Mouse (Mus musculus) lung, adult 2 months (tissue): ENCODE data around the gene Tenm2. TPM values are rescaled to one million over a fixed set of nuclear protein-coding genes. Genes with fewer than 3 reads are reported as not detected.

Source experiments
- DNase-seq: peaks from one replicate; pipeline ENCODE4 v3.0.0; 2022
- H3K4me1 ChIP-seq: fragments of 200-500 bp; 2 replicates; pipeline ENCODE4 v1.6.1; 2011; ENCODE audit warnings: low read length; ENCODE audit not compliant: control insufficient read depth, insufficient read depth
- H3K4me3 ChIP-seq: fragments of 200-500 bp; replicated peaks from 2 replicates; pipeline ENCODE3; 2011; ENCODE audit warnings: low read depth, mild to moderate bottlenecking, control low read depth, low read length; ENCODE audit errors: extremely low read depth
- CTCF ChIP-seq: fragments of 200-500 bp; IDR thresholded peaks from 2 replicates; pipeline ENCODE4 v1.5.1; 2011; ENCODE audit warnings: mild to moderate bottlenecking, low read length, control low read depth; ENCODE audit not compliant: insufficient read depth
- POLR2A ChIP-seq: fragments of 200-500 bp; IDR thresholded peaks from 2 replicates; pipeline ENCODE4 v1.6.1; 2011; ENCODE audit warnings: low read depth, mild to moderate bottlenecking, control low read depth, low read length, borderline replicate concordance; ENCODE audit errors: extremely low read depth
- WGBS: fragments of 180-500 bp; shearing (Covaris S2); methylation state at CpG from one replicate; pipeline ENCODE4 v1.1.7; 2018; 5-methylcytosine and 5-hydroxymethylcytosine counted together
- polyA plus RNA-seq: library from polyadenylated mRNA; depleted of rRNA; stranded (reverse); fragments of >200 nt; gene quantifications from 2 replicates; pipeline ENCODE4 v1.2.3, GENCODE M21; 2012

Gene Tenm2
- polyA plus RNA-seq, 1 experiment: 0.36 TPM

GRCm38 (mm10) chr11:36049547-36049946 is 1186.2 kb downstream of the Tenm2 start:
- Histone ChIP-seq H3K4me3 (no peak overlapping the region), H3K4me1 (no peaks in the 10 kb centered on the region)
- WGBS: 32% methylated on average over 5 of the region's 5 CpGs
- no peak for DNase-seq
- TF ChIP-seq CTCF (no peak), POLR2A (no peak)

GRCm38 (mm10) chr11:36045681-36046276 is 1190.0 kb downstream of the Tenm2 start:
- TF ChIP-seq POLR2A (no peak), CTCF (peak; percentile 87)
- WGBS: 2% methylated on average over 13 of the region's 13 CpGs
- no peaks in the 10 kb centered on the region for H3K4me1 ChIP-seq
- H3K4me3 ChIP-seq: peak overlapping the region; percentile 31
- DNase-seq: peak; percentile 67

GRCm38 (mm10) chr11:36041411-36041810 is 1194.4 kb downstream of the Tenm2 start:
- whole genome bisulfite sequencing: 67% methylated on average over 13 of the region's 13 CpGs
- no peaks in the 10 kb centered on the region for H3K4me1 ChIP-seq
- TF ChIP-seq POLR2A (no peak), CTCF (no peak)
- DNase-seq: no peak
- H3K4me3 ChIP-seq: no peak overlapping the region

GRCm38 (mm10) chr11:36040508-36041233 is 1195.1 kb downstream of the Tenm2 start:
- Histone ChIP-seq H3K4me1 (no peaks in the 10 kb centered on the region), H3K4me3 (no peak overlapping the region)
- no peak for DNase-seq
- TF ChIP-seq POLR2A: no peak
- no peak for TF ChIP-seq CTCF
- 53% methylated on average over 10 of the region's 10 CpGs for WGBS

- no peak for DNase-seq
- no peak for TF ChIP-seq CTCF
- TF ChIP-seq POLR2A: no peak
- no peak overlapping the region for H3K4me3 ChIP-seq
- H3K4me1 ChIP-seq: no peaks in the 10 kb centered on the region
- WGBS: 89% methylated on average over 10 of the region's 10 CpGs
Observed at GRCm38 (mm10) chr11:36039825-36040224, 1195.9 kb downstream of the Tenm2 start.

- H3K4me3 ChIP-seq: no peak overlapping the region
- TF ChIP-seq CTCF (no peak), POLR2A (no peak)
- WGBS: 56% methylated on average over 3 of the region's 3 CpGs
- no peak for DNase-seq
- no peaks in the 10 kb centered on the region for H3K4me1 ChIP-seq
Observed at GRCm38 (mm10) chr11:36038386-36038785, 1197.4 kb downstream of the Tenm2 start.

- no peak for TF ChIP-seq CTCF
- no peak for TF ChIP-seq POLR2A
- 61% methylated on average over 4 of the region's 4 CpGs for WGBS
- Histone ChIP-seq H3K4me1 (no peaks in the 10 kb centered on the region), H3K4me3 (no peak overlapping the region)
- DNase-seq: peak; percentile 12
Observed at GRCm38 (mm10) chr11:36037311-36037710, 1198.5 kb downstream of the Tenm2 start.

GRCm38 (mm10) chr11:36036061-36036695 is 1199.6 kb downstream of the Tenm2 start:
- Histone ChIP-seq H3K4me3 (no peak overlapping the region), H3K4me1 (no peaks in the 10 kb centered on the region)
- WGBS: 20% methylated on average over 7 of the region's 7 CpGs
- DNase-seq: peak; percentile 72
- no peak for TF ChIP-seq CTCF
- no peak for TF ChIP-seq POLR2A

GRCm38 (mm10) chr11:36031751-36032150 is 1204.0 kb downstream of the Tenm2 start:
- Histone ChIP-seq H3K4me3 (no peak overlapping the region), H3K4me1 (no peaks in the 10 kb centered on the region)
- no peak for DNase-seq
- no peak for TF ChIP-seq CTCF
- TF ChIP-seq POLR2A: no peak
- WGBS: 46% methylated on average over 9 of the region's 9 CpGs
